Mouse (Mus musculus): ENCODE results near the gene Ptprq.

Gene Ptprq

GRCm38 (mm10) chr10:107628104-107628503 is 91.7 kb downstream of the Ptprq start:
- DNase-seq, result no peak

DNA sequence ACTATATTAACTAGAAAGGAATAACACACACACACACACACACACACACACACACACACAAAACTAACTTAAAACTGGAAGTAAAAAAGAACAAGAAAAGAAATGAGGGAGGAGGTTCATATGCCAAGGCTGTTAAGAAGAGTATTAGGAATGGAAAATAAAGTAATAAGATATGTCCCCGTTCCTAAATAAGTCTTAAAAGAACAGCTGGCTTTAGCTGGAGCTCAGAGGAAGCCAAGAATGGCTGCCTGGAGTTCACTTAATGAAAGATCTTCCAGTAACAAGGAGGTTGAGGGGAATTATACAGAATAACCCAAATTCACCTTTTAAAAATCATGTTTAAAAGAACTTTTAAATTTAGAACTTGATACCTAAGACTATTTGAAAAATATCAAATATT is 93.2 kb downstream of the Ptprq start:
- DNase-seq, result no peak

- no peak for DNase-seq
Observed at GRCm38 (mm10) chr10:107624211-107624610, 95.6 kb downstream of the Ptprq start.

GRCm38 (mm10) chr10:107615460-107615859 is 104.4 kb downstream of the Ptprq start:
- DNase-seq, result no peak

GRCm38 (mm10) chr10:107601371-107601770 is 118.5 kb downstream of the Ptprq start:
- DNase-seq, result no peak

DNA sequence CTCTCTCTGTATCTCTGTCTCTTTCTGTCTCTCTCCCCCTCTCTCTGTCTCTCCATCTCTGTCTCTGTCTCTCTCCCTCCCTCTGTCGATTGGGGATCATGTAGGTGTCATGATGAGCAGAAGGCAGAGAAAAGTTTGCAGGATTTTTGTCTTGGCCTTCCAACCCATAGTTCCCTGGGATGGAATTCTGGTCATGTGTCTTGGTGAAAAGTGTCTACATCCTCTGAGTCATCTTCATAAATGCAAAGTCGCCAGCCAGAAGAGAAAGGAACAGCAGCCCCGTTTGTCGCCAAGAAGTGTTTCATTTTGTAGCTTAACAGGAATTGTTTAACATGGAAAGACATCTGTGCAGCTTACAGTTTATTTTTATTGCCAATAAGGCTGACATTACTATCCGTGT is 136.5 kb downstream of the Ptprq start:
- DNase-seq, result no peak

GRCm38 (mm10) chr10:107569044-107569443 is 150.8 kb downstream of the Ptprq start:
- no peak for DNase-seq

GRCm38 (mm10) chr10:107568261-107568660 is 151.6 kb downstream of the Ptprq start:
- DNase-seq, result no peak

DNA sequence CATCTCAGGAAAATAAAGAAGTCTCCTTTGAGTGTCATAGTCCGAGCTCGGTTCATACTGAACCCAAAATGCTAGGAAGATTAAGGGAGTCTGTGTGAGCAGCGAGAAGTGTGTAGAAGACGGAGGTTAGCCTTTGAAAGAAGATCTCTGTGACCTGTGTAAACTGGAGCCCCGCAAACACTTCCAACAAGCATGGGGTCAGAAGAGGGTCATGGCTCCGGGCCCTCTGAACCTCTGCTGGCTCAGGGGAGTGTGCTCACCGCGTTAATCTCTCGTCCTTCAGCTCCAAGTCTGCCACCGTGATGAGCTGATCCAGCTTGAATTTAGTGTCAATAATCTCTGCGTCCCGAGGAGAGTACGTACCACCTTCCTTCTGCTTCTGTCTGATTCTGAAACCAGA is 157.0 kb downstream of the Ptprq start:
- DNase-seq, result no peak

- DNase-seq, result no peak
Observed at GRCm38 (mm10) chr10:107560881-107561280, 159.0 kb downstream of the Ptprq start.

DNA sequence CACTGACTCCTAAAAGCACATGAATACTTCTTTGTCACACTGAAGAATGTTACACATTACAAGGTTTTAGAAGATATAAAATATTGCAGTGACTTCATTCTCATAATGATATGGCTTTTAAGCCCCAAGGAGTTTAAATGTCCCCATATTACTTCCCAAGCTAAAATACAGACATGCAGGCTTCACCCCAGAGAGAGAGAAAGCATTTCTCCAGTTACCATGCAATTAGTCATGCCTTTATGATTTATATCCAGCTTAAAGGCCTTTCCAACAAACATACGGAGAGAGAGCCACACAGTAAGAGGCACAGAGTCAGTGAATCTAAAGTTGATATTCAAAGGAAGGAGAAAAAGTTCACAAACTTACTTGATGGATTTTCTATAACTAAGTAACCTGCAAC is 176.8 kb downstream of the Ptprq start:
- no peak for DNase-seq

GRCm38 (mm10) chr10:107528758-107529157 is 191.1 kb downstream of the Ptprq start:
- DNase-seq, result no peak

DNA sequence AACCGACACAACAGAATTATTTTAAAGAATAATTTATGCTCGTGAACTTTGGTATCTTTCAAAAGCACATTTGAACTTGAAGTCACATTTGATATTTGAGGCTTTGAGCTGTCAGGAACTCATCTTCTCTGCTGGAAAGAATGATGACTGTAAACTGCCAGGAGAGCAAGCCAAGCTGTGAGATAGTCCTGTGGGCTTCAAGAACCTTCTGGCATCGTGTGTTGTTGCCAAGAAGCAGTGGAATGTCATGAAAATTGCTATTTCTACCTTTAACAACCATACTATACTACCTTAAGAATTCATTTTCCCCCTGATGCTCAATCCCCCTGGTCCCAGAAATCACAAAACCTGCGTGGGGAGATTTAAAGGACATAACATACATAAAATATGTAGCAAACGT is 200.6 kb downstream of the Ptprq start:
- peak; percentile 75 to 76 for DNase-seq

- peak; percentile 4 to 5 for DNase-seq
Observed at GRCm38 (mm10) chr10:107516641-107517040, 203.2 kb downstream of the Ptprq start.

DNA sequence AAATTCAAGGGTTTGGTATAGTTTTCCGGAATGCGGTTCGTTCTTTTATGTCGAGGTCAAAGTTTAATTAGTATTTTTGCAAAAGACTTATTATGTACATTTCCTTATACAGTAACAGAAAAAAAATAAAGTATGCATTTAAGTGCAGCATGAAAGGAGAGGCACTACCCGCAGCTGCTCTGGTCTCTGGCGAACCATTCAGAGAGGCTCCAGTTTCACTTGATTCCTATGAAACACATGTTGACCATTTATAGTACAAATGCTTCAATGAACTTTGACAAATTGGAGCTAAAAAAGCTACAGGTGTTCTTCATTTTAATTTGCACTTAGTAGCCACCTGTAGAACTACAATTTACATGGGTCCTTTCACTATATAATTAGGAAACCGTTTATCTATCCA is 205.1 kb downstream of the Ptprq start:
- no peak for DNase-seq

DNA sequence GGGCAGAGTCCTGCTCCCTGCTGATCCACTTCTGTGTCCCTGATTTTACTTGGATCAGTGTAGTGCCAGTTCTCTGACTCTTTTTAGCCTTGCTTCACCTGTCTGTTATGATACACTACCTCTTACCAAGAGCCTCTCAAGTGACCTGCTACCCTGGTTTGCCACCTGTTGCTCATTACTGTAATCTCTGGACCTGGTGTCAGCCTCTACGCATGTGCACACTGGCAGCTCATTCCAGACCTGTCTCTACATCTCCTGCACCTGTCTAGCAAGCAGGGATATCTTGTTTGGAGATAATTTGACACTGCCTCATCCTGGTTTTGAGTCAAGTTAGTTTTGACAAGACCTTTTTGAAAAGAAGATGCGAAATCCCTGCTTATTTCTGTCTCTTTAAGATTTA is 213.5 kb downstream of the Ptprq start:
- DNase-seq, result no peak

GRCm38 (mm10) chr10:107503430-107503829 is 216.4 kb downstream of the Ptprq start:
- DNase-seq, result no peak

- DNase-seq, result no peak
Observed at GRCm38 (mm10) chr10:107502193-107502592, 217.7 kb downstream of the Ptprq start.

DNA sequence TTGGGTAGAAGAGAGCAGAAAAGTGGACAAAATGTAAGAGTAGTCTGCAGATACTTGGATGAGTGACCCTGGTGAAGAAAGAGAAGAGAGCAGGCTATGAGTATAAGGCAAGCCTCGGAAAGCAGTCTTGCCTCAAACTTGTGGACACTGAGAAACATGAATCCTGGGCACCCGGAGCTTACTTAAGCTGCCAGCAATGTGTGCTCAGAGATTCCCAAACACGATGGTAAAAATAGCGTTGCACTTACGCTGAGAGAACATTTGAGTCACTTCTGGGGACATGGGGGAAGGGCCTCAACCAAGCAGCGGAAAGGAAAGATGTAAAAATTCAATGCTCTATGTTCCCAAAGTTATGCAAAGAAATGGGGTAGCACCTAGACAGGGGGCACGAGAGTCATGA is 220.2 kb downstream of the Ptprq start:
- DNase-seq, result no peak

DNA sequence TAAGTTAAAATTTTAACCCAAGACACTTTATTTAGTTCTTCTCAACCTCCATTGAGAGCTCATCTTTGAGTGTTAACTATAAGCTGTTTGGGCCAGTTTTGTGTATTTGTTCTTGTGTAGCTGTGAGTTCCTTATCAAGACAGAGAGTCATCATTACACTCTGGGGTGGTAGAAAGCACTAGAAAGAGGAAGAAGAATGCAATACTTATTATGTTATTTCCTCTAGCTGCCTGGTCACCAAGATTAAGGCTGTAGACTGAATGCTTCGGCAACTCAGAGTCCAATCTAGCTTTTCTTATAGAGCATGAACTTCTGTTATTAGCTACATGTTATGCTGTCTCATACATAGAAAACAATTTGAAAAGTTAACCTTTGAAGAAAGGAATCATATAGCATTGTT is 223.4 kb downstream of the Ptprq start:
- no peak for DNase-seq

DNA sequence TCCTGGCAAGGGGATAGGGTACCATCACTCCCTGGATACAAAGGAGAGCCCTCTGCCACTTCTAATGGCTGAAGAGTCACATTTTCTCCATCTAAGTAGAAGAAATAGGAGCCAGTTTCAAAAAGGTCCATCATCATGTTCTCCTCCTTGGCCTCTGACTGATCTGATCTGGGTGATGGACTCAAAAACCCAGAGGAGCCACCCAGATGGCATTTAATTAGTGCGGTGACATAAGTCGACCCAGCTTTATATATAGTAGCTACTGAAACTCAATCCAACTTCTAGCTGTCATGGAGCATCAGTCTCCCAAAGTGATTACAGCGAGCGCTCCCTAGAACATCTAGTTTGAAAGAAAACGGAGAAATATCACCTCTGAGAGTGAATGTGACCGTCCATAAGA is 225.3 kb downstream of the Ptprq start, which contains the start of gene Myf6:
TSS of gene Myf6 (minus strand) at position 170 of the 400 bp plus-strand sequence.
- no peak for DNase-seq

DNA sequence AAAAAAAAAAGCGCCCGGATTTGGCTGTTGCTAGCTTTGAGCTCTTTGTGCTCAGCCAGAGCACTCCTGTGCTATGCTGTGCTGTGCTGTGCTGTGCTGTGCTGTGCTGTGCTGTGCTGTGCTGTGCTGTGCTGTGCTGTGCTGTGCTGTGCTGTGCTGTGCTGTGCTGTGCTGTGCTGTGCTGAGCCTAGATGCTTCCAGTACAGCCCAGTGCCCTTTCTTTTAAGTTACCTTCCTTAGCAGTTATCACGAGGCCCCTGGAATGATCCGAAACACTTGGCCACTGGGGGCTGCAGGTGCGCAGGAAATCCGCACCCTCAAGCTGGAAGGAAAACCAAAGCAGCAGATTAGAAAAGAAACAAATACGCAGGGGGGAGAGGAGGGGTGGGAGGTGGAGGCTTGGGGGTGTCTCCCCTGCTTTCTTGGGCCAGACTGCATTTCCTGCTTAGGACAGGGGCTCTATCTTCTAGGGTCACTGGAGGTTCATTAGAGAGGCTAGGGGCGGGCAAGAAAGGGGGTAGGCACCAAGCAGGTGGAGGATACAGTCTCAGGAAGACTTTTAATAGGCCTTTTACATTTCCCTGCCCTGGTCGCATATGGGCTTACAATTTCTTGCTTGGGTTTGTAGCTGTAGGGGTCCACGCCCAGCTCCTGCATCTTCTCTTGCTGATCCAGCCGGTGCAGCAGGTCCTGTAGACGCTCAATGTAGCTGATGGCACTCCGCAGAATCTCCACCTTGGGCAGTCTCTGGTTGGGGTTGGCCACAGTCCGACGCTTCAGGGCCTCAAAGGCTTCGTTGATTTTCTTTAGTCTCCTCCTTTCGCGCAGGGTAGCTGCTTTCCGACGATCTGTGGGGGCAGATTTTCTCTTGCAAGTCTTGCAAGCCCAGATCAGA is 226.0 kb downstream of the Ptprq start:
- peak; percentile 13 to 16 for DNase-seq

DNA sequence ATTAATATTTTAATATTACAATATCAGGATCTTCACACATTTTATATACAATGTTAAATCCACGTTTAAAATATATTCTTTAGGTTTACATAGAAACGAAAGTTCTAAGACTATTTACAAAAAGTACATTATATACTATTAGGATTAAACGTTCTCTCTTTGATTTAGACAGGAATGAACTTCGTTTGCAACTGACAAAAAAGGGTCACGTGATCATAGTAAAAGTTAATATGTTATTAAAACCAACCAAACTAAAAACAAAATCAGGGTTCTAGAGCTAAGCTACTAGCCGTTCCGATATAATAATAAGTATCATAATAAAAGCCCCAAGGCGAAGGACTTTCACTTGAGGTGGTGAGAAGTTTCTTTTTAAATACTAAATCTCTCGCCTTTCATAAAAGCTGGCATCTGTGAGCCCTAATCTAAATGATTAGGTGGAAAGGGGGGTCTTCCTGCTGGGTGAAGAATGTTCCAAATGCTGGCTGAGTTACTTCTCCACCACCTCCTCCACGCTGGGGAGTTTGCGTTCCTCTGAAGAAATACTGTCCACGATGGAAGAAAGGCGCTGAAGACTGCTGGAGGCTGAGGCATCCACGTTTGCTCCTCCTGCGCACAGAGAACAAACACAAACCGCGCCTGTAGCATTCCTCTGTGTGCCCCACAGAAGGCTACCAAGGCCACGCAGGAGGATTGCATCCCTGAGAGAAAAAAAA is 226.8 kb downstream of the Ptprq start:
- DNase-seq, result peak; percentile 13

Data from cerebellum, postnatal 10 days (tissue).